Mouse (Mus musculus) heart, postnatal 36 days (tissue): Measurements from ENCODE around the gene Ubxn1. TPM values are rescaled to one million over a fixed set of nuclear protein-coding genes. Genes with fewer than 3 reads are reported as not detected.
A peak's percentile ranks its signal among the peaks of the same experiment; 100 is the strongest.
"Not testable (repeated sequence)": the region's sequence is repeated elsewhere in the genome, so short reads cannot be mapped to it uniquely, and the experiment has no call there.

Experiments
- DNase-seq, 2 experiments: peaks; one replicate each; pipeline ENCODE4 v3.0.0; 2021 to 2022
- intact Hi-C: fragments of 180-260 bp; cut with DNase I; formaldehyde crosslinking; loops from one replicate; pipeline ENCODE4 v1.15.1; 2025
- total RNA-seq, 2 experiments: library from RNA; stranded (reverse); gene quantifications; 2 replicates each; pipeline ENCODE4 v1.2.3; 2021

Ubxn1 gene
- 100 to 1,000 TPM; 122 to 130 TPM for total RNA-seq

- DNase-seq = peak; percentile 97 to 98
- intact Hi-C loops = no loop called here
These were observed at the start of gene Ubxn1 for GRCm38 (mm10) chr19:8871267-8872186. Gene Ubxn1 (plus strand): TSS chr19:8871496.

- intact Hi-C loops = loop anchor here (5.0 kb wide), 2 partner anchors 65 to 100 kb away; partner anchors contain the start of genes Nxf1 and Slc3a2
- DNase-seq = no peak
These were observed 48.6 kb upstream of the Ubxn1 start for GRCm38 (mm10) chr19:8822696-8823095.

GRCm38 (mm10) chr19:8829660-8830059 is 41.6 kb upstream of the Ubxn1 start, which contains the start of gene AC129217.1:
Gene AC129217.1 (plus strand): TSS chr19:8829773.
- intact Hi-C loops = no loop called here
- DNase-seq = no peak

GRCm38 (mm10) chr19:8830664-8831063 is 40.6 kb upstream of the Ubxn1 start:
- no peak for DNase-seq
- intact Hi-C loops = no loop called here

GRCm38 (mm10) chr19:8831262-8831661 is 40.0 kb upstream of the Ubxn1 start:
- intact Hi-C loops = no loop called here
- no peak for DNase-seq

GRCm38 (mm10) chr19:8832971-8833370 is 38.3 kb upstream of the Ubxn1 start:
- intact Hi-C loops = no loop called here

GRCm38 (mm10) chr19:8836327-8836726 is 35.0 kb upstream of the Ubxn1 start:
- not testable (repeated sequence) for DNase-seq
- intact Hi-C loops = loop anchor here (2.0 kb wide), 1 partner anchor 16 kb away; the partner anchor contains the start of gene Hnrnpul2

More at GRCm38 (mm10) chr19:8832971-8833370, 38.3 kb upstream of the Ubxn1 start:
- no peak for DNase-seq

GRCm38 (mm10) chr19:8837251-8837791 is 34.0 kb upstream of the Ubxn1 start, which contains the start of gene Bscl2:
Gene Bscl2 (plus strand): TSS chr19:8837467.
- intact Hi-C loops = loop anchor here (2.0 kb wide), 1 partner anchor 17 kb away; the partner anchor contains the start of gene Hnrnpul2
- peak; percentile 81 to 89 for DNase-seq

GRCm38 (mm10) chr19:8838041-8838730 is 33.1 kb upstream of the Ubxn1 start:
- DNase-seq = peak; percentile 36 to 37
- intact Hi-C loops = no loop called here

- intact Hi-C loops = no loop called here
- no peak for DNase-seq
These were observed 32.0 kb upstream of the Ubxn1 start, which contains the start of gene Gng3 for GRCm38 (mm10) chr19:8839103-8839907. Gene Gng3 (minus strand): TSS chr19:8839194.

GRCm38 (mm10) chr19:8839908-8840791 is 31.1 kb upstream of the Ubxn1 start:
- intact Hi-C loops = no loop called here
- DNase-seq = peak; percentile 73 to 74

GRCm38 (mm10) chr19:8841012-8841411 is 30.3 kb upstream of the Ubxn1 start:
- intact Hi-C loops = no loop called here
- no peak for DNase-seq

- DNase-seq = no peak
- intact Hi-C loops = no loop called here
These were observed 28.3 kb upstream of the Ubxn1 start for GRCm38 (mm10) chr19:8842961-8843360.

- peak; percentile 76 to 83 for DNase-seq
- intact Hi-C loops = loop anchor here (1.0 kb wide), 1 partner anchor 266 kb away; no protein-coding TSS in a partner anchor
These were observed 26.7 kb upstream of the Ubxn1 start for GRCm38 (mm10) chr19:8844371-8845129.

- intact Hi-C loops = no loop called here
- no peak for DNase-seq
These were observed 22.9 kb upstream of the Ubxn1 start for GRCm38 (mm10) chr19:8848356-8848755.

GRCm38 (mm10) chr19:8850402-8850901 is 20.8 kb upstream of the Ubxn1 start, which contains the start of gene Lrrn4cl:
Gene Lrrn4cl (plus strand): TSS chr19:8850768.
- DNase-seq = no peak
- intact Hi-C loops = no loop called here

GRCm38 (mm10) chr19:8851639-8852038 is 19.7 kb upstream of the Ubxn1 start:
- DNase-seq = no peak
- intact Hi-C loops = no loop called here
